Mouse (Mus musculus) liver (tissue): ENCODE data around the gene Wbp2nl.

Source experiments
- DNase-seq: peaks from one replicate; pipeline ENCODE4 v3.0.0-alpha.2; 2020; ENCODE audit warnings: mixed read lengths

Gene Wbp2nl

DNA sequence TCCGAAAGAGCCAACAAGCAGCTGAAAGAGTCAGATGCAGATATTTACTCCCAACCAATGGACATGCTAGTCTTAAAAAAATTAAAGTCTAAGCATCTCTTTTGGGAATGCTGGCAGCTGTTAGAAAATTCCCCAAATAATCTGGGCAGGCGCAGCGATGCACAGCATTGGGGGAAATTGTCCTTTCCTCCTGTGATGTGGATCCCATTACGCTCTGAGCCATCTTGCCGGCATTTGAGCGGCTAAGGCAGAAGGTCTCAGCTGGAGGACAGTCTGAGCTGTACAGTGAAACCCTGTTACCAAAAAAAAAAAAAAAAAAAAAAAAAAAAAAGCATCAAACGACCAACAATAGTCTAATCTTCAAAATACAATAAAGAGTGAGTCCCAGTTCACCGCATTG lies 23.4 kb downstream of the Wbp2nl start:
- no peak for DNase-seq

DNA sequence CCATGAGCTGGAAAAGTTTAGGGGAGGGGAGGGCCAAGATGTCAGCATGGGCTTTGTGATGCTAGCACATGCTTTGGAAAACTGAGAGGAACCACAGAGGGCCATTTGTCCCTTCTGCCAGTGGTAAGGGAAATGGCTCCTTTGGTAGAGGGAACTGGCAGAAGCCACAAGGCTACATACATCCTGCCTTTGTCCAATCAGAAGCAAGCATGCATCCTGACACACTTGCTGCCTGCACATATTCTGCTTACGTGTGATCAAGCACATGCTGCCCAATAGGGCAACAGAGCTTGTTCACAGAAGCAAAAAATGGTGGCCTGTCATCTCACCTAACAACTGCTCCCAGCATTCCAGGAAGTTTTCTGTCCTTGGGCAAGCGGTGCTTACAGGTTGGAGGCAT lies 26.6 kb downstream of the Wbp2nl start:
- no peak for DNase-seq

GRCm38 (mm10) chr15:82335194-82335593 lies 36.4 kb downstream of the Wbp2nl start:
- no peak for DNase-seq

DNA sequence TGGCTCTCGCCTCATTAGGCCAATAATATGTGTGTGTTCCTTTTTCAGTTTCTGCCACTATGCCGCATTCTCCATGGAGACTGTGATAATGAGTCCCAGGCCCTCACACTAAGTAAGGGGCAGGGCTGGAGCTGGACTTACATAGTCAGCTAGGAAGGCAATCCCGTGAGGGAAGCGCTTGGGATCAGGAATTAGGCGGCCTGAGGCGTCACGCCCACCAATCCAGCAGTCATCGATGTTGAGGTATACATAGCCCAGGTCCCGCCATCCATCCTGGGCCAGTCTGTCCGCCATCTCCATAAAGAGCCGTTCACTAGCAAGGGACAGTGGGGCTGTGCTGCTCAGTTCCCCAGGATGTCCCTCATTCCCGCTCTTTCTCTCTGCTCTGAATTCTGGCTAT lies 37.9 kb downstream of the Wbp2nl start:
- DNase-seq, result no peak

- DNase-seq, result peak; percentile 63
Measured at GRCm38 (mm10) chr15:82337875-82338274, 39.1 kb downstream of the Wbp2nl start.

DNA sequence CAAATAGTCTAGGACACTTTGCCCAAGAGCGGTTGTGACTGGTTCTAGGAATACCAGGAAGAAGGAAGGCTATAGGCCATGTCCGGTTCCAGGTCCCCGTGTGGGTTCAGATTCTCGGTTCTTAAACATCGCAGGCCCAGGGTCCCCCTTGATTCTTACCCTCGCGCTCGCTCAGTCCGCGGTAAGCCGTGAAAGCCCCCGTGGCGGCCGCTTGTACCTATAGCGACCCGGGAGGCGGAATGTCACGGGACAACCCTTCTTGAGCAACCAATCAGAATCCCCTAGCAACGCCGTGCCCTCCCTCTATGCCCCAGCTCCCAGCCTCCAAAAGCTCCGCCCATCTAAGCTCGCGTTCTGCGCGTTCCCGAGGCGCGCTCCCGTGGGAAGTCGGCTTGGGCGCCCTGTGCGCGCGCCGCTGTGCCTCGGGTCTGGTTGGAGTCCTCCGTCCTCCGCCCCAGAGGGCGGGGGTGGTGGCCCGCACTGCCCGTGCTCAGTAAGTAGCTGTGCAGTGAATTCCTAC lies 39.9 kb downstream of the Wbp2nl start, which contains the start of the genes Naga, Pheta2 and Smdt1:
Gene Naga, minus strand, starts transcription at position 333 of the 520 bp plus-strand sequence.
Gene Pheta2, plus strand, starts transcription at position 350 of the 520 bp plus-strand sequence.
Gene Smdt1, plus strand, starts transcription at position 367 of the 520 bp plus-strand sequence.
- DNase-seq, result peak; percentile 99

- DNase-seq, result no peak
Measured at GRCm38 (mm10) chr15:82339150-82339549, 40.4 kb downstream of the Wbp2nl start.

GRCm38 (mm10) chr15:82339634-82340254 lies 41.0 kb downstream of the Wbp2nl start:
- DNase-seq, result peak; percentile 38

DNA sequence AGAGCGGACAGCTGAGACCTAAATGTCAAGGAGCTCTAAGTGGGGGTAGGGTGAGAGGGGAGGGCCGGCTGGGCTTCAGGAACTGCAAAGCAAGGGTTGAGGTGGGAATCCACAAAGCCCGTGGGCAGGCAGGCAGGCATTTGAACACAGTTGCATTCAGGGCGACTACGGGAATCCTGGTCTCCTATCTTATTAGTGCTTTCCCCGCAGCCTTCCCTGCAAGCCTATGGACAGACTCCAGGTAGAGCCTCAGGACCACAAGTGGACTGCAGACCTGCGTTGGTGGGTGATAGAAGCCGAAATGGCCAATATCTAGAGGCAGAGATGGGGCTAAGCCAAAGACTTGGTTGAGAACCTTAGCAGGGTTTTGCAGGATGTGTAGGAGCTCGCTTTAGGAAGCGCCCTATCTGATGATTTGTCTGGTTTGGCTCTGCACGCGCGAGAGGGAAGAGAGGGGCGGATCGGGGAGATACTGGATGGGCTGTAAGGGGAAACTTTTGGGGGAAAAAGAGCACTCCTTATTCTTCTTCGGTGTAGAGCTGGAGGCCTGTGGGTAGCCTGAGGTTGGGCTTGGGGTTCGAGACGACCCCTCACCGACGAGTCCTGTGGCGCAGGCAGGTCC lies 41.8 kb downstream of the Wbp2nl start:
- peak; percentile 80 for DNase-seq

DNA sequence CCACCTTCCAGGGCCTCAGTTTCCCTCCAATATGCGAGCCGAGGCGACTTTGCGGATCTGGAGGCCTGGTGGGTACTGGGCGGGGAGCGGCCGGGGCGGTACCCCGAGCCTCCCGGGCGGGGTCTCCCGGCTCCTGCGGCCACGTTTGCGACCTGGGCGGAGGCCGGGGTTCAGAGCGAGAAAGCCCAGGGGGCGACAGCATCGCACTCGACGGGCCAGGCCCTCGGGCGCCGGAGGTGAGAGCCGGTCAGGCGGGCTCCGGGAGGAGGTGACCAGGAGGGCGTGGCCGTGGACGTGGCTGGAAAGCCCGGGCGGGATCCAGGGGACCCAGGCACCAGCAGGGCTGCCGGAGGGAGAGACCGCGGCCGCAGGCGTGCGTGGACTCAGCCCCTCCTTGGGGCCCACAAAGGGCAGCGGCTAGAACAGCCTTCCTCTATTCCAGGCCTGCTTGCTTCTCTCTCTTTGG lies 42.3 kb downstream of the Wbp2nl start:
- peak; percentile 91 for DNase-seq

- peak; percentile 88 for DNase-seq
Measured at GRCm38 (mm10) chr15:82341675-82342542, 43.2 kb downstream of the Wbp2nl start.

DNA sequence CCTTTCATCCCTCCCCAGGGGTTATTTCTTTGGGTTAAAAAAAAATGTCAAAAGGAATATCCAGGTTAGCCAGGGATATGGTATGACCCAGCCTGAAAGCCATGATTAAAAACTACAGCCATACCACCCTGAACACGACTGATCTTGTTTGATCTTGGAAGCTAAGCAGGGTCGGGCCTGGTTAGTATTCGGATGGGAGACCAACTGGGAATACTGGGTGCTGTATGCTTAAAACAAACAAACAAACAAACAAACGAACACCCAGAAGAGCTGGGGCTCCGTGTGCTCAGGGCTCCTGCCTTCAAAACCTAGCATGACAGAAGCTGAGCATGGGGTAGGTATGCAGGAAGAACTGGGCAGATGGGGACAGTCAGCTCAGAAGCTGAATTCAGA lies 43.8 kb downstream of the Wbp2nl start:
- no peak for DNase-seq

- no peak for DNase-seq
Measured at GRCm38 (mm10) chr15:82343368-82344287, 44.9 kb downstream of the Wbp2nl start.

DNA sequence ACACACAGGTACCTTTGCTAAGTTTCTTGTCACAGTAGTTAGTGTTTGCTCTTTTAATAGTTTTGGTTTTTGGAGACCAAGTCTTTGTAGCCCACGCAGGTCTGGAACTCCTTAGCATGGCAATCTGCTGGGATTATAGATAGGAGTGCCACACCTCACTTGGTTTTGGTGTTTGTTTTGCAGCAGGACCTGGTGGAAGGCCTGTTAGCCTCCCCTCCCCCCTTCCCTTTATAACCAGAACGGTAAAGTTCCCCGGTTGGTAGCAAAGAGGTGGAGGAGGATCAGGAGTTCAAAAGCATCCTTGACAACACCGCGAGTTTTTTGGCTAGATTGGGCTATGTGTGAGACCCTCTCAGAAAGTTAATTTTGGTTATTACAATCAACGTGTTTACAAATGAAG lies 46.2 kb downstream of the Wbp2nl start:
- peak; percentile 59 for DNase-seq

DNA sequence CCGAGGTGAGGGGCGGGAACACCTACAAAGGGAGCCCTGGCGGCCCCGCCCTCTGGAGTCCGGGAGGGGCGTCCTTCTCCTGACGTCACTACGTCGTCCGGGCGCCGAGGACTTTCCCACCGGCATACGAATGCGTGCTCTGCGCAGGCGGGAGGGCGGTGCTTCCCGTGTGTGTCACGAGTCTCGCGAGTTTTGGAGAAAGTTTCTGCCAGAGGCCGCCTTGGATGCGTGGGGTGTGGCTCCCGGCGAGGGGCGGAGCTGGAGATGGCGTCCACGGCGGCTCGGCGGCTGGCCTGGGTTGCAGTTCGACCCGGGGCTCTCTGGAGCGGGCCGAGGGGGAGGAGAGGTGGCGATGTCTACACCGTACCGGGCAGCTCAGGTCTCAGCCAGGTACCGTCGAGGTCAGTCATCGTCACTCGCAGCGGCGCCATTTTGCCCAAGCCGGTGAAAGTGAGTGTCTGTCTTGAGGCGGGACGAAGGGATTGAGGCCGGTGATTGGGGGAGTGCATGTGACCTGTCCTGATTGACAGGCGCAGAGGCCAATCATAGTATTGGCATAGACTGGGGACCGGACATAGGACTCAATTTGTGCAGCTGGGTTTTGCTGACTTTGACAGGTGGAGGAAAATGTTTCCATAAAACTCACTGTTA lies 47.2 kb downstream of the Wbp2nl start:
- DNase-seq, result peak; percentile 99

- no peak for DNase-seq
Measured at GRCm38 (mm10) chr15:82346580-82347302, 48.0 kb downstream of the Wbp2nl start.

- DNase-seq, result no peak
Measured at GRCm38 (mm10) chr15:82347303-82347676, 48.5 kb downstream of the Wbp2nl start.

DNA sequence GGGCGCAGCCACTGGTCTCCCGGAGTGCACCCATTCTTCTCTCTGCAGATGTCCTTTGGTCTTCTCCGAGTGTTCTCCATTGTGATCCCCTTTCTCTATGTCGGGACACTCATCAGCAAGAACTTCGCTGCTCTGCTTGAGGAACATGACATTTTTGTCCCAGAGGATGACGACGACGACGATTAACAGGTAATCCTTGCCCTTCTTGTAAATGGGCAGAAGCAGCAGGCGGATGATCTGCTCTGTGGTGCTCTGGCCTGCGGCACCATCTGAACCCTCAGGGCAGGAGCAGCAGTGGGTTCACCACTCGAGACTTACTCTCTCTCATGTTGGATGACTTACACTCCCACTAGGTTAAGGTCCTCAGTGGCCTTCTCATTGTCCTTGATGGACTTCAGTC lies 49.1 kb downstream of the Wbp2nl start:
- DNase-seq, result no peak

GRCm38 (mm10) chr15:82348258-82348998 lies 49.7 kb downstream of the Wbp2nl start:
- DNase-seq, result no peak

GRCm38 (mm10) chr15:82348999-82349341 lies 50.2 kb downstream of the Wbp2nl start:
- DNase-seq, result no peak
